Mouse (Mus musculus) embryonic facial prominence, embryonic 13.5 days (tissue): Measurements from ENCODE around the gene Itpa. TPM values are rescaled to one million over a fixed set of nuclear protein-coding genes. Genes with fewer than 3 reads are reported as not detected.

Source experiments
- ATAC-seq: fragments of 200-750 bp; cut with Nextera tagmentation; 2 replicates; pipeline ENCODE4 v1.8.0; 2017; ENCODE audit warnings: low read depth; ENCODE audit not compliant: insufficient number of reproducible peaks, insufficient read depth, low FRiP score, low TSS enrichment
- H3K27ac ChIP-seq: fragments of 300-500 bp; sonication (generic); 2 replicates; pipeline ENCODE4 v1.5.1; 2015; ENCODE audit warnings: moderate library complexity, mild to moderate bottlenecking, inconsistent platforms
- H3K27me3 ChIP-seq: fragments of 300-500 bp; sonication (generic); 2 replicates; pipeline ENCODE4 v1.6.1; 2015; ENCODE audit warnings: mild to moderate bottlenecking, inconsistent platforms
- H3K36me3 ChIP-seq: fragments of 300-500 bp; sonication (generic); 2 replicates; pipeline ENCODE4 v1.6.1; 2015; ENCODE audit warnings: mild to moderate bottlenecking, inconsistent platforms
- H3K4me1 ChIP-seq: fragments of 300-500 bp; sonication (generic); 2 replicates; pipeline ENCODE4 v1.6.1; 2015; ENCODE audit warnings: inconsistent platforms
- H3K4me2 ChIP-seq: fragments of 300-500 bp; sonication (generic); 2 replicates; pipeline ENCODE4 v1.6.1; 2015; ENCODE audit warnings: moderate library complexity, mild to moderate bottlenecking, inconsistent platforms
- H3K4me3 ChIP-seq: fragments of 300-500 bp; sonication (generic); 2 replicates; pipeline ENCODE4 v1.5.1; 2015; ENCODE audit warnings: mild to moderate bottlenecking, inconsistent platforms
- H3K9ac ChIP-seq: fragments of 300-500 bp; sonication (generic); 2 replicates; pipeline ENCODE4 v1.6.1; 2015; ENCODE audit warnings: mild to moderate bottlenecking, inconsistent platforms
- H3K9me3 ChIP-seq: fragments of 300-500 bp; sonication (generic); 2 replicates; pipeline ENCODE4 v1.6.1; 2016; ENCODE audit warnings: inconsistent platforms
- WGBS: fragments of 180-500 bp; shearing (Covaris S2); methylation state at CpG from one replicate; pipeline ENCODE4 v1.1.7; 2015; ENCODE audit warnings: mixed read lengths; 5-methylcytosine and 5-hydroxymethylcytosine counted together
- polyA plus RNA-seq: library from polyadenylated mRNA; unstranded; fragments of >200 nt; fragmentation: Nextera tagmentation; extraction: Ambion mirVana; gene quantifications from 2 replicates; pipeline ENCODE4 v1.2.1, GENCODE M21; 2015

Itpa gene
- polyA plus RNA-seq, 1 experiment from 2014 or later: 126 TPM

DNA sequence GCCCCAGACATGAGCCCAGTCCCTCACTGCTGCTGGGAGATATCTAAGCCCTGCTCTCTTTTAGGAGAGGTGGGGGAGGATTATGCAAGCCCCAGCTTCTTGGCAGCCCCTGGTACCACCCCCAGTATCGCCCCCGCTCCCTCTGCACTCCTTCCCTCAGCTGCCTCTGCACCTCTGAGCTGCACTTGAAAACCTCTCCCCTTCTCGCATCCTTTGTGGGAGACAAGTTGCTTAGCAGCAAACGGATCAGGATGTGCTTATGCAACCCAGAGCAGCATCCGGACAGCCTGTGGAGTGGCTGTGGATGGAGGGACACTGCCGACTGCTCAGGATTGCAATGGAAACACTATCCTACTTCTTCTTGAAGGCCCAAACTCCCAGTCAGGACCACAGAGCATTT lies 9.9 kb upstream of the Itpa start:
- H3K27me3 ChIP-seq: no peaks in the 10 kb centered on the region
- H3K36me3 ChIP-seq: peaks cover 93% of the 10 kb centered on the region
- WGBS: 62% methylated on average over 6 of the region's 6 CpGs
- no peak overlapping the region for H3K9ac ChIP-seq
- ATAC-seq: no peak
- H3K4me3 ChIP-seq: no peak overlapping the region
- H3K4me1 ChIP-seq: peaks cover 2% of the 10 kb centered on the region; the same call in 1 of the 2 replicates
- H3K4me2 ChIP-seq: no peak overlapping the region
- no peaks in the 10 kb centered on the region for H3K9me3 ChIP-seq
- no peak overlapping the region; the same call in 1 of the 2 replicates for H3K27ac ChIP-seq

DNA sequence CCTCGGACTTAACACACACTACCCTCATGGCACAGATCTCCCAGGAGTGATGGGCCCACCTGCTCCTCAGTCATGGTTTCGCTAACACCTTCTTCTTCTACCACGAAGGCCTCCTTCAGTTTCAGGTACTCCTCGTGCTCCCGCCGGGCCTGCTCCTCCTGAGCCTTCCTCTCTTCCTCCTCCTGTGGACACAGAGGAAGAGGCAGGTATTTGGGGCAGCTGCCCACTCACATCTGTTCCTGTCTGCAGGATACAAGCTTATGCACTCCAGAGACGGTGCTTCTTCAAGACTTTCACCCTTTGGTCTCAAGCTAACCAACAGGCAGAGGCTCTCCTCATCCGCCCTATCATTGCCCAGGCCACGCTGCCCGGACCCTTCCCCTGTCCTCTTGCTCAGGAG lies 8.9 kb upstream of the Itpa start:
- Histone ChIP-seq H3K27me3 (no peaks in the 10 kb centered on the region), H3K4me3 (no peak overlapping the region), H3K4me1 (peaks cover 12% of the 10 kb centered on the region), H3K4me2 (no peak overlapping the region), H3K9ac (no peak overlapping the region), H3K9me3 (no peaks in the 10 kb centered on the region), H3K36me3 (peaks cover 90% of the 10 kb centered on the region), H3K27ac (no peak overlapping the region)
- 94% methylated on average over 10 of the region's 10 CpGs for WGBS
- ATAC-seq: no peak

DNA sequence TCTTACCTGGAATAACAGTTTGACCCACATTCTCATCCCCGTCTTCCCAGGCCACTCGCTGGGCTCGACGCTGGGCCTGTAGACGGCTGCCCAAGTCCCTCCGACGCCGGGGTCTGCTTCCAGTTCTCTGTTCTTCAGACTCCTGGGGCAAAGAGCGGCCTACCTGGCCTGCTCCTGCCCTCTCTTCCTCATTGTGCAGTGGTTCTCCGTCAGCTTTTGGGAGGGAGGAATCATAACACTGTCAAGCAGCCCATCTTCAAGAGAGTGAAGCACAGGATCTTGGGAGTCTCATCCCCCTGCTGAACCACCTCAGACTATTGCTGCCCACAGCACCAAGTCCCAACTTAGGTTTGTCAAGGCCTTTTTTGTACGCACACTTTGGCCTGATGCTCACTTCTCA lies 4.1 kb upstream of the Itpa start:
- H3K9me3 ChIP-seq: no peaks in the 10 kb centered on the region
- H3K4me3 ChIP-seq: peak overlapping the region; percentile 65
- whole genome bisulfite sequencing: 86% methylated on average over 11 of the region's 11 CpGs
- peak overlapping the region; percentile 81 for H3K4me2 ChIP-seq
- peaks cover 25% of the 10 kb centered on the region for H3K4me1 ChIP-seq
- H3K36me3 ChIP-seq: peaks cover 46% of the 10 kb centered on the region
- H3K27me3 ChIP-seq: no peaks in the 10 kb centered on the region
- H3K27ac ChIP-seq: no peak overlapping the region
- ATAC-seq: no peak
- peak overlapping the region; percentile 90 for H3K9ac ChIP-seq

DNA sequence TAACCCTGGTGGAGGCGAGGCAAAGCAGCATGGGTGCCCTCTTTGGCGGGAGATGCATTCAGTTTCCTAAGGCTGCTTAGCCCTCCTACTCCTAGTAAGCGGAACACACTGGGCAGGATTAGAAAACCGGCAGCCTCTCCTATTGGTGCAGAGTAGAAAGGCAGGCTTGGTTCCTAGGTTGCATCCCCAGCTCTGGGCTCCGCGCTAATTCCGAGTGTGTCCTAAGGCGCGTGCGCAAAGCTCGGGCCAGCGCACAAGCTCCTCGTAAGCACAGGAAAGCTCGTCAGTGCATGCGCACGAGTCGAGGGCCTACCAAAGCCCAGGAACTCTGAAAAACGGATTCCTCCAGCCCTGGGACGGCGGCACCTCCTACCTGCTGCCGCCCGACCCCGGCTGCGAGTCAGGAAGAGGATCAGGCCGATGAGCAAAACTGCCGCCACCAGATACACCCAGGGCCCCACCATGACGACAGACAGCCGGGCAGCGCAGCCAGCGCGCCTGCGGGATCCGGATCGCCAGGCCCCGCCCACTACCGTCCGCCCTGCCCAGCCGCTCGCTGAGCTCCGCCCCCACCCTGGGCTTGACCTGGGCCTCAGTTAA lies 3.2 kb upstream of the Itpa start, which contains the start of gene Ddrgk1:
Ddrgk1 (minus strand) TSS at position 558 of the 600 bp plus-strand sequence.
- Histone ChIP-seq H3K27ac (peak within 1 kb of the TSS; percentile 99), H3K4me3 (peak within 1 kb of the TSS; percentile 65), H3K27me3 (no peaks in the 10 kb centered on the region), H3K4me1 (peaks cover 32% of the 10 kb centered on the region), H3K36me3 (peaks cover 37% of the 10 kb centered on the region), H3K9me3 (no peaks in the 10 kb centered on the region), H3K9ac (peak within 1 kb of the TSS; percentile 90), H3K4me2 (peak within 1 kb of the TSS; percentile 81)
- WGBS: under 1% methylated on average over 40 of the region's 40 CpGs
- peak; percentile 95 for ATAC-seq

DNA sequence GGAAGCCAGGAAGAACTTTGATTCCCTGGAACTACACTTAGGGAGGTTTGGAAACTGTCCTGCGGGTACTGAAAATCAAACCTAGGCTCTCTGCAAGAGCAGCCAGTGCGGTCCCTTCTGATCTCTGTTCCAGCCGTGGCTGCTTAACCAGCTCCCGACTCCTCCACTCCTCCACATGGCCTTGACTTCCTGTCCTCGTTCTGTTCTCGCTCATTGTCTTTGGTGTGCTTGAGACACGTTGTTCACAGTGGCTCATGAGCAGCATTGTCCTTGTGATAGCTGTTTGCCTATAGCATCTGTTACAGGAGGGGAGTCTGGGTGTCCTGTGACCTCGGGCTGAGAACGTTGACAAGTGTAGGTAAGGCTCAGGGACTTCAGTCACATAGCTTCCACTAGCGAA lies 9.8 kb downstream of the Itpa start:
- Histone ChIP-seq H3K4me1 (no peaks in the 10 kb centered on the region; the same call in 1 of the 2 replicates), H3K4me2 (no peak overlapping the region), H3K9me3 (no peaks in the 10 kb centered on the region), H3K9ac (no peak overlapping the region), H3K36me3 (peaks cover 96% of the 10 kb centered on the region), H3K27ac (no peak overlapping the region), H3K4me3 (no peak overlapping the region), H3K27me3 (no peaks in the 10 kb centered on the region)
- no peak for ATAC-seq
- 89% methylated on average over 10 of the region's 10 CpGs for WGBS

DNA sequence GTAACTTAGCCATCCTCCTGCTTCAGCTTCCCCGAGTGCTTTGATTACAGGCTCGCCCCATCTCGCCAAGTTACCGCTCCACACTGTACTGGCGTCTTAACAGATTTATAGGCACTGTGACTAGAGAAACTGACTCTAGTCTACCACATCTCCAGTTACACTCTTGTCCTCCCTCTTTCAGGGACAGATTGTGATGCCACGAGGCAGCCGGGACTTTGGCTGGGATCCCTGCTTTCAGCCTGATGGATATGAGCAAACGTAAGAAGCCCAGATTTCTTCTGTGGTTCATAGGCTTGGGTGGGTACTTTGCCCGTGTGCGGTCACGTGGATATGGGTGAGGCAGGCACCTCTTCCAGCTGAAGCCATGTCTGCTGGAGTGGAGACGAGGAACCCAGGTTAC lies 11.7 kb downstream of the Itpa start:
- WGBS: 91% methylated on average over 12 of the region's 12 CpGs
- no peak overlapping the region for H3K4me3 ChIP-seq
- H3K9me3 ChIP-seq: no peaks in the 10 kb centered on the region
- H3K4me1 ChIP-seq: no peaks in the 10 kb centered on the region
- peaks cover 98% of the 10 kb centered on the region for H3K36me3 ChIP-seq
- no peaks in the 10 kb centered on the region for H3K27me3 ChIP-seq
- ATAC-seq: no peak
- no peak overlapping the region for H3K27ac ChIP-seq
- H3K9ac ChIP-seq: no peak overlapping the region
- no peak overlapping the region for H3K4me2 ChIP-seq

DNA sequence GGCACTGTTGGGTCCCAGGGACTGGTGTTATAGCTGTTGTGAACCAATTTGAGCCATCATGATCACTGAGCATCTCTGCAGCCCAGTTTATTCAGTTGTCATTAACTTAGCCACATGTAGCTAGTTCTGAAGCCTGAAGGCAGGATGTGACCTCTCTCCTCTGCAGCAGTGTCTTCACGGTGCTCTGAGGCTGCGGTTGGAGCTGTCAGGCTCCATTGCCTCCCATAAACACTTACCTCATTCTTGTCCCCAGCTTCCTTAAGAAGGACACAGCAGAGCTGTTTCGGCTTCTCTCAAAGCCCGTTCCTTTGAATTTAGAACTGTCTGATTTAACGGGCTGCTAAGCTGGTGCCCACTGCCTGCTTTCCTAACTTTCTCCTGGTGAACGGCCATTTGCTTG lies 12.5 kb downstream of the Itpa start:
- Histone ChIP-seq H3K36me3 (peaks cover 100% of the 10 kb centered on the region), H3K4me2 (no peak overlapping the region), H3K9ac (no peak overlapping the region), H3K4me1 (no peaks in the 10 kb centered on the region), H3K27ac (no peak overlapping the region), H3K4me3 (no peak overlapping the region), H3K27me3 (no peaks in the 10 kb centered on the region), H3K9me3 (no peaks in the 10 kb centered on the region)
- no peak for ATAC-seq
- WGBS: 84% methylated on average over 6 of the region's 6 CpGs

DNA sequence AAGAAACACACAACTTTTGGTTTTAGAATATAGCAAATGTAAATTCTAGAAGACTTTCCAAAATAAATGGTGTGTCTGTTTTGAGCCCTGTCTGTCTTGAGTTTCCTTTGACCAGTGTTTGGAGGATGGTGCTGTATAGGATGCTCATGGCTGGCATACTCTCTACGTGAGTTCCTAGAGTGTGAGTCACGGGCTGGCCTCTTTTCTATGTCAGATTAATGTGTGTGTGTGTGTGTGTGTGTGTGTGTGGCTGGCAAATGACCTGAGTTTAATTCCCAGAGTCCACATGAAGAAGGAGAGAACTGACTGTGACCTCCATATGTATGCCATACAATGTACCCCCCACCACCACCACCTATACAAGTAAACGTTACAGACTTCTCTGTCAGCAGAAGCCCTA lies 14.1 kb downstream of the Itpa start:
- 83% methylated on average over 3 of the region's 3 CpGs for WGBS
- H3K36me3 ChIP-seq: peaks cover 87% of the 10 kb centered on the region

DNA sequence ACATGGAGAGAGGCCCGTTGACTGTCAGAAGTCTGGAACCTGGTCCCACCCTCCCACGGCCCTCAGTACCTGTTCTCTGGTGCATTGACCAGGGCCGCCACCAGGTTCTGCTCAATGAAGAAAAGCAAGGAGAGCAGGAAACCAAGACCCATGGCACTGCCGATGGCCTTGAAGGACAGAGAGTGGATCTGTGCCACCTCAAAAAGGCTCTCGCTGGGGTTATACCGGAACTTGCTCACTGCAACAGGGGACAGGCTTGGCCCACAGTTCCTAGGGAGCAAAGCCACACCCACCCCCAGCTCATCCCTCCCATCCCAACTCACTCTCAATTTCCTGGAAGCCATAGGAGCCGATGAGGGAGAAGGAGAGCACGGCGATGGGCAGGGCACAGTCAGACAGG lies 18.0 kb downstream of the Itpa start:
- Histone ChIP-seq H3K9ac (no peak overlapping the region), H3K9me3 (no peaks in the 10 kb centered on the region), H3K36me3 (peaks cover 62% of the 10 kb centered on the region), H3K27me3 (no peaks in the 10 kb centered on the region), H3K4me1 (no peaks in the 10 kb centered on the region), H3K4me2 (no peak overlapping the region), H3K4me3 (no peak overlapping the region), H3K27ac (no peak overlapping the region)
- 85% methylated on average over 9 of the region's 9 CpGs for WGBS
- no peak for ATAC-seq

More for the DNA sequence above, 14.1 kb downstream of the Itpa start:
- Histone ChIP-seq H3K4me3 (no peak overlapping the region), H3K27ac (no peak overlapping the region), H3K9me3 (no peaks in the 10 kb centered on the region), H3K4me2 (no peak overlapping the region), H3K4me1 (no peaks in the 10 kb centered on the region), H3K9ac (no peak overlapping the region), H3K27me3 (no peaks in the 10 kb centered on the region)
- ATAC-seq: no peak

DNA sequence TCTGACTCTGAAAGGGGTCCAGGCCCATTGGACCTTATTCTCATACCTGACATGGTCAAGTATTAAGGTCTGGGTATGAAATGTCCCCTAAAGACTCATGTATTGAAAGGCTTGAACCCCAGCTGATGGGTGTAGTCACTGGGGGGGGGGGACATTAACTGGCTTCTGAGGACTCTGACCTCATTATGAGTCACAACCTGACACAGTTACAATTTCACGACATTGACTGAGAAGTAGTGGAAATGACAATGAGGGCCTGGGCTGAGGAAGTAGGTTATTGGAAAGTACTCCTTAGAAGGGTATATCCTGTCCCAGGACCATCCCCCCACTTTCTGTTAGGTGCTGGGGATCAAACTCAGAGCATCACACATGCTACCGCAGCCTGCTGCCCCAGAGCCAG lies 21.6 kb downstream of the Itpa start:
- Histone ChIP-seq H3K27me3 (no peaks in the 10 kb centered on the region), H3K4me3 (no peak overlapping the region), H3K4me1 (no peaks in the 10 kb centered on the region), H3K27ac (no peak overlapping the region), H3K4me2 (no peak overlapping the region), H3K9ac (no peak overlapping the region), H3K9me3 (no peaks in the 10 kb centered on the region), H3K36me3 (peaks cover 26% of the 10 kb centered on the region)
- 77% methylated on average over 2 of the region's 2 CpGs for WGBS
- ATAC-seq: no peak

DNA sequence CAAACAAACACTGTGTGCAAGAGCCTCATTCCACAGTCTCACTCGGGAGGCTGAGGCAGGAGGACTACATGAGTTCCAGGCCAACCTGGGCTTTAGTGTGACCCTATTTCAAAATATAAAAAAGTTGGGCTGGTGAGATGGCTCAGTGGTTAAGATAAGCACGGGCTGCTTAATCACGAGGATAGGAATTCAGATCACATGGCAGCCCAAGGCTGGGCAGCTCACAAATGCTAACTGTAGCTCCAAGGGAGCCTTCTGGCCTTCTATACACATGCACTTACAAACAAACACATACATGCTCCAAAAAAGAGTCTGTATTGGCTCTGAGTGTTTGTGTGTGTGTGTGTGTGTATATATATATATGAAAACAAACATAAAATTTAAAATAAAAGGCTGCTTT lies 26.2 kb downstream of the Itpa start:
- 37% methylated on average over 3 of the region's 3 CpGs for WGBS
- Histone ChIP-seq H3K4me3 (no peak overlapping the region), H3K9me3 (no peaks in the 10 kb centered on the region), H3K9ac (no peak overlapping the region), H3K36me3 (no peaks in the 10 kb centered on the region), H3K4me1 (peaks cover 9% of the 10 kb centered on the region), H3K27me3 (peaks cover 36% of the 10 kb centered on the region), H3K27ac (no peak overlapping the region), H3K4me2 (no peak overlapping the region)
- ATAC-seq: no peak

DNA sequence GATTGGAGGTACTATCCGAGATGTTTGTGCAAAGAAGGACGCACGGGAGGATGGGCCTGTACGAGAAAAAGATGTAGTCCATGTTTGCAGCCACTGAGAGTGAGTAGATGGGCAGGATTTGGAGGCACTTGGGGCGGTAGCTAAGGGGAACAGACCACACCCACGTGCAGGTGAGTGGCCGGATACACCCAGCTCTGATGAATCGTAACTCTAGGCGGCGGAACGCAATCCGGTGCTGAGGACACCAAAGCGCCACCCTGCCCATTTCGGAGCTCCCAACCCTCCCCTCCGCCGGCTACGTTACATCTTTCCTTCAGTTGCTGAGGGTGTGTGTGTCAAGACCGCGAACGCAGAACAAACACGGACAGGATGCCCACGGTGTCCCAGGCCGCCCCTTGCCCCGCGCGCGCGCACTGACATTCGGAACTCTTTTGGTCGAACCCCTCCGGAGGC lies 29.3 kb downstream of the Itpa start:
- Histone ChIP-seq H3K9ac (peak overlapping the region; percentile 75), H3K4me3 (peak overlapping the region; percentile 63), H3K27ac (no peak overlapping the region), H3K4me1 (peaks cover 10% of the 10 kb centered on the region), H3K36me3 (no peaks in the 10 kb centered on the region), H3K4me2 (peak overlapping the region; percentile 96), H3K27me3 (peaks cover 48% of the 10 kb centered on the region), H3K9me3 (no peaks in the 10 kb centered on the region)
- WGBS: 1% methylated on average over 31 of the region's 31 CpGs
- ATAC-seq: peak; percentile 32; the same call in 1 of the 2 replicates
